Mouse (Mus musculus): ENCODE data around the gene Ccdc185.

Ccdc185 gene

DNA sequence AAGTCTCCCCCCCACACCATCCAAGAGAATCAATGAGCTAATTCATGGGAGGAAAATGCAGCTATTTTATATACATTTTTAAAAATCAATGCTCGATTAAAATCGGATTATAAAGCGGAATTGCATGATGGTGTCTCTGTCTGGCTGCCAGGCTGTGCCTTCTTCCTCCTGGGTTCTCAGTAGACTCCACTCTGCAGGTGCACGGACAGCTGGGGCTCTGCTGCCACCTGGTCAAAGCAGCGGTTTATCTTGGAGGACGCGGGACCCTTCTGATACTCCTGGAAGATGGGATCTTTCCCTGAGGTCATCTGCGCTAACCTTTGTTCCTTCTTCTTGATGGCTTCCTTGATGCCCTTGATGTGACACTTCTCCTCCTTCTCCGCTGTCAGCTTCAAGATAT, 1.9 kb downstream of the Ccdc185 start:
- no peak for DNase-seq (ENCODE audit: low read depth, low spot score)

DNA sequence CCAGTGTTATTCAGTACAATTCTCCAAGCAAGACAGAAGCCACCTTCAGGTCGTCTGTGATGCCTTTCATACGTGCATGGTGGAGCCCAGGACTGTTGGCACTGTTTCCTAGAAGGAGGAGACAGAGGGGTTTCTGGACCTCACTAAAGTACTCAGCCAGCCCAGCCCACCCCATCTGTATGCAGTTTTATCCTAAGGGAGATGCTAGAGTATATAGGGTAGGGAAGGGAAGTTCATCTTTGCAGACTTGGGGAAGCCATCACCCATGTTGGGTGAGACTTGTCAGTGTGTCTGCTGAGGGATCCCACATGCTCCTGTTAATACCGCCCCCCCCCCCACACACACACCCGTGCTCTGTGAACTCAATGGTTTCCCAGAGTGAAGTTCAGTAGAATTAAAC, 13.1 kb downstream of the Ccdc185 start:
- no peak for DNase-seq (ENCODE audit: low read depth, low spot score)

DNA sequence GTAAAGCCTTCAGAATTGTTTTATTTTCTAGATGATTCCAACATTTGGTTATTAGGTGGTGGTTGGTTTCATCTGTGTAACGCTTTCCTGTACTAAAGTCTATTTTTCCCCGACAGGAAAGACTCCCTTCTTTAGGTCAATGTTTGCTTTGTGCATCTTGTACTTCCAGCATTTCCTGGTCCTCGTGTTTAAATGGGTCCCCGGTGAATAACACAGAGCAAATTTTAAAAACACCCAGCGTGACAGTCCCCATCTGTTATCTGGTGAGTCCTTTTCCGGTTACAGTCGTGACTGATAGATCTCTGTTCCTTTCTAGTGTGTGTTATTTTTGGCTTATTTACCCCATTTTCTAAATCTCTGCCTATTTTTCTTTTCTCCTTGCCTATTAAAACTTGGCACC, 16.3 kb downstream of the Ccdc185 start:
- DNase-seq (ENCODE audit: low read depth, low spot score), result no peak

DNA sequence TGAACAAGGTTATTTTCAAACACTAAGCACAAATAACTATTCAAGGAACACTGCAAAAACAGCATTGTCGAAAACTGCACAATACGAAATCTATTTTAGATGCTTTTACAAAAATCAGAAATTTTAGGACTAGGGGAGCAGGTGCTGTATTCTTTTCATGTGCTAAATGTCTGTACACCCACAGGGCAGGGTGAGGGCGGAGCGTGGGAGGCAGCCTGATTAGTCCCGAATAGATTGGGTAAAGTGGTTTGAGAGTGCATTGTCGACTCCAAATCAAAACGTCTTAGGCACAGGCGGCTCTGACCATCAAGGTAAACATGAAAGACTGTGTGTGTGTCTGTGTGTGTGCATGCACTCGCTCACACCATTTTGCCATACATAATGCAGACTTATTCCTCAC, 20.0 kb downstream of the Ccdc185 start:
- DNase-seq (ENCODE audit: low read depth, low spot score), result no peak

DNA sequence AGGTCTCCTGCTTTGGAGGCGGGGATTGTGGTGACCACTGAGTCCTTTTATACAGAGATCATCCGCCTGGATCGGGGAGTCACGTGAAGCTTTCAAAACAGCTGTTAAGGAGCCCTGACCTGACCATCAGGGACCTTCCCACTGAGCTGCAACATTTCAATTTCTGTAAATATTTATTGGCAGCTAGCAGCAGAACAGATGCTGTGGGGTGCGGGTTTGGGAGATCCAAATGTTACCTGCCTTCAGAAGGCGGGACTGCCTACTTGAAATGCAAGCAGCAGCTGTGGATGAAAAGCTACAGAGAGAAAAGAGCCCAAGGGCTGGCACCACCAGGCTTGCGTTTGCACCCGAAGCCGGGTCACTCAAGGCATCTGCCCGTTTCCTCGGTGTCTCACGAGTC, 21.4 kb downstream of the Ccdc185 start:
- no peak for DNase-seq (ENCODE audit: low read depth, low spot score)

DNA sequence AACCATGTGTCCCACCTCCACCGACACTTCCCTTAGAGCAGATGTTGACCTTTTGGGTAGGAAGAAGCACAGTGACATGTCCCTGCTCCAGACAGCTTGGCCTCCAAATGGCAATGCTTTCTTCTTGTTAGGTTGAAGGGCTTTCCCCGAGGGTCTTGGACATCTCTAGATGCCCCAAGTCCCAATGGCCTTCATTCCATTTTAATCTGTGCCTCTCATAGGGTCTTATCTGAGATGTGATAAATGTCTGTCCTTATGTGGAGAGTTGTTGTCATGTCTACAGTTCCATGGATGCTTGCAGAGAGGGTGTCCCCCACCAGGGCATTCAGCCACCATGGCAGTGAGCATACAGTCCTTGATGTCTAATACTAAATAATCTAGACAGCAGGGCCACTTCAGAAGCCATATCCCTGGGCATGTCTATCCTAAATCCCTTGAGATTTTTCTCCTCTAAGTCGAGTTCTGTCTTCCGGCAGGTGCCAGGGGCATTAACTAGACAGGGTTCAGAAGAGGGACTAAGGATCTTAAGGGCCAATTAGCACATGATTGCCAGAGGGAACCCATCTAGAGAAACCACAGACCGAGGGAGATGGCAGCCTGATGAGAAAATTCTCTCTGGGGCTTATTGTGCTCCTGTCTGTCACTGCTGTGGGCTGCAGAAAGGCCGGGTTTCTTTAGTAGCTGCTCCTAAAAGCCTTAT, 34.6 kb downstream of the Ccdc185 start:
- DNase-seq (ENCODE audit: low read depth, low spot score), result no peak

DNA sequence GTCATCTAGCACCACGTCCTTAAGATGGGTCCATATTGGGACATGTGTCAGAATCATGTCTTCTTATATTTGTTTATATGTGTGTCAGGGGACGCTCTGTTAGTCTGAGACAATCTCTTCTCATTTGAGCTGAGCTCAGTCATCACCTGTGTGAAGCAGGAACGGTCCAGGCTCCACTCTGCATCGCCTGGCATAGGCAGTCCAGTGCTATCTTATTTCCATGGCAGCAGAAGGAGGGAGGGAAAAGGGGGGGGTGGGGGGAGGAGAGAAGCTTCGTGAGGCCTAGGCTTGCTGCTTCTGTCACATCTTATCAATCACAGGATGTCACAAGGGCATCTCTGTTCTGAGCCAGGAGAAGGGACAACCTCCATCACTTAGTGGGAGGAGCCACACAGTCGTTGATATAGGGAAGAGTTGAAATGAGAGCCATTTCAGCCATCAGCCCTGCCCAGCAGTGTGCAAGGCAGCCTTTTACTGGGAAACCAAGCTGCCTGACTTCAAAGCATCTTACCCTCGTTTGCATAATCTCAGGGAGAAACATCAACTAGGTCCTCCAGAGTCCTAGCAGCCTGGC, 37.5 kb downstream of the Ccdc185 start:
- DNase-seq (ENCODE audit: low read depth, low spot score), result no peak

DNA sequence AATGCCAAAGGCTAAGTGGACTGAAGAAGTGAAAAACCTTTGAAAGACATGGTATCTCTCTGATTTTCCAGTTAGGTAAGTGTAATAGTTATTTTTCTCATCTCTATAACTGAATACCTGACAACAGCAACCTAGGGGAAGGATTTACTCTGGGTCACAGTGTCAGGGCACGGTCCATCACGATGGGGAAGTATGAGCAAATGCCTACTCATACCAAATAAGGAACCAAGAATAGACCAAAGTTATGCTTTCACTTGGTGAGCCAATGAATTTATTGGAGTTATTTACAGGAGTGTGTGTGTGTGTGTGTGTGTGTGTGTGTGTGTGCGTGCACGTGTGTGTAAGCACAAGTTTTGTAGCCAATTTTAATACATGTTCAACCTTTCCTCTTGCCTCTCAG, 41.5 kb downstream of the Ccdc185 start:
- no peak for DNase-seq (ENCODE audit: low read depth, low spot score)

DNA sequence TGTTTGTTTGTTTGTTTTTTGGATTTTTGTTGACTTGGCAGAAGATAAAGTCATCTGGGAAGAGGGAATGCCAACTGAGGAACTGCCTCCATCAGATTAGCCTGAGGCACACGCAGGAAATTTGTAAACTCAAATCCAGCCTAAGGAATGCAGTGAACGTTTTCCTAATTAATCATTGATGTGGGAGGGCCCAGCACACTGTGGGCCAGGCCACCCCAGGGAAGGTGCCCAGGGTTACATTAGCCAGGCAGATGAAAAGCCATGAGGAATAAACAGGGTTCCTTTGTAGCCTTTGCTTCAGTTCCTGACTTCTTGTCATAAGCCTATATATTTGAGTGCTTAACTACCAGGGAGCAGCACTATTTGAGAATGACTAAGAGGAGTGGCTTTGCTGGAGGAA, 44.1 kb downstream of the Ccdc185 start:
- DNase-seq (ENCODE audit: low read depth, low spot score), result no peak

DNA sequence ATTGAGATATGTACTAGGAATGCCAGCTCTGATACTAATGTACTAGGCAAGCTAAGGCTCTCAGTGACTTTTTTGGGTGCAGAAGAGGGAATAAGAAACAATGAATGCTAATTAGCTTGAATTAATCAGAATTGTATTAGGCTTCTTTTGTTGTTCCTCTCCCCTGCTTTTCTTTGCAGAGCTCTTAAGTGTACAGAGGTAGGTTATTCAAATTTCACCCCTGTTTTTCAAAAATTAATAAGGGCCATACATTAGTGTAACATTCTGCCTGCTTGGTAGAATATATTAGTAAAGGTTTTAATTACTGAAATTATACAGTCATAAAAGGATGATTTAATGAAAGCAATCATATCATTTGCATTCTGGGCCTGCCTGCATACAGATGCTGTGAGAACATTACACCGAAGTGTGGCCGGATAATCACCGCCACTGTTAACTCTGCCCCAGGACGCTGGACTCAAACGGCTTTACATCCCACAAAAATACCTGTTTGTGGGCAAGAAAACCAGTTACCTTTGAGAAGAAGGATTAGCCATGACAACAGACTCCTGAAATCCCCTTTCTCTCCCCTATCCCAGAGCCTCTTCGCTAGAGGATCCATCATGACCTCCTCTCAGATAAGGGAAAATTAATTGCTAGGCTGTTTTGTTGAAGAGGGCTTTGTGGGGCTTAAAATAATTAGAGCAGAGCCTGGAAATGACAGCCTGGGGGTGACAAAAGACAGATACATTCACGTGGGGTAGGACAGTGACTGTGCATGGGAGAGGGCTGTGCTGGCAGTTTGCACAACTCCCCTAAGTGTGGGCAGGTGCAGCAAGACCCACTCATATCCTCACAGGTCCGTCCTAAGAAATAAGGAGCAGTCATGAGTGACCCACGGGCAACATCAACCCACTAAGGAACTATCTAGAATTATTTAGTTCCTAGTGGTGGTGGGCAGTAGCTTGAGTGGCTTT, 49.3 kb downstream of the Ccdc185 start:
- DNase-seq (ENCODE audit: low read depth, low spot score), result no peak
